Mouse (Mus musculus) liver, embryonic 14.5 days (tissue): ENCODE measurements at regions not wholly inside any gene's neighbourhood (a gene's known extent, or its start where the extent isn't known, plus 50 kb on each side); places are given as distances from the start of the nearest gene placed in this dataset.

Experiments
- ATAC-seq: fragments of 200-750 bp; cut with Nextera tagmentation; 2 replicates; pipeline ENCODE4 v1.8.0; 2017; ENCODE audit warnings: moderate number of reproducible peaks, mild to moderate bottlenecking, moderate library complexity; ENCODE audit not compliant: insufficient read depth
- DNase-seq, 3 experiments: peaks; one replicate each; pipeline ENCODE4 v3.0.0-alpha.2; 2012 to 2013; ENCODE audit warnings: low read depth in 3 of 3, low spot score in 3 of 3
- H3K27ac ChIP-seq: fragments of 300-500 bp; sonication (generic); 2 replicates; pipeline ENCODE4 v1.5.1; 2014; ENCODE audit warnings: moderate library complexity, mild to moderate bottlenecking, control low read depth, inconsistent platforms
- H3K27me3 ChIP-seq: fragments of 300-500 bp; sonication (generic); 2 replicates; pipeline ENCODE4 v1.6.1; 2014; ENCODE audit warnings: mild to moderate bottlenecking, low read length, moderate library complexity; ENCODE audit not compliant: control insufficient read depth, insufficient read depth
- H3K36me3 ChIP-seq: fragments of 300-500 bp; sonication (generic); replicated peaks from 2 replicates; pipeline ENCODE4 v1.6.1; 2014; ENCODE audit warnings: low read depth; ENCODE audit not compliant: control insufficient read depth, insufficient read depth
- H3K4me1 ChIP-seq, 2 experiments: fragments of 200-500 bp in 1 of 2; fragments of 300-500 bp in 1 of 2; sonication (generic) in 1 of 2; replicated peaks; 2 replicates each; pipeline ENCODE4 v1.6.1; 2012 to 2014; ENCODE audit warnings: antibody characterized with exemption in 1 of 2, inconsistent platforms in 1 of 2, low read length in 1 of 2; ENCODE audit not compliant: control insufficient read depth in 2 of 2, insufficient read depth in 2 of 2
- H3K4me2 ChIP-seq: fragments of 300-500 bp; sonication (generic); 2 replicates; pipeline ENCODE4 v1.6.1; 2014; ENCODE audit warnings: low read depth, mild to moderate bottlenecking, control low read depth, moderate library complexity
- H3K4me3 ChIP-seq, 2 experiments: fragments of 200-500 bp in 1 of 2; fragments of 300-500 bp in 1 of 2; sonication (generic) in 1 of 2; 2 replicates each; pipeline ENCODE4 v1.5.1; 2012 to 2014; ENCODE audit warnings: low read depth in 2 of 2, low read length in 2 of 2, mild to moderate bottlenecking in 2 of 2, control low read depth in 1 of 2, inconsistent platforms in 1 of 2, moderate library complexity in 1 of 2; ENCODE audit not compliant: insufficient read depth in 1 of 2
- H3K9ac ChIP-seq: fragments of 300-500 bp; sonication (generic); replicated peaks from 2 replicates; pipeline ENCODE4 v1.6.1; 2014; ENCODE audit warnings: mild to moderate bottlenecking, control low read depth, moderate library complexity
- H3K9me3 ChIP-seq: fragments of 300-500 bp; sonication (generic); 2 replicates; pipeline ENCODE4 v1.6.1; 2016; ENCODE audit warnings: low read length, mixed read lengths; ENCODE audit not compliant: control insufficient read depth
- CTCF ChIP-seq: IDR thresholded peaks from 2 replicates; pipeline ENCODE4 v1.5.1; 2016; ENCODE audit warnings: antibody characterized with exemption, low read depth, control low read depth
- EP300 ChIP-seq: IDR thresholded peaks from 2 replicates; pipeline ENCODE4 v1.6.1; 2016; ENCODE audit warnings: antibody characterized with exemption, low read depth
- WGBS: fragments of 180-500 bp; shearing (Covaris S2); extraction: QIAGEN DNeasy Blood & Tissue Kit; methylation state at CpG from one replicate; pipeline ENCODE4 v1.1.7; 2014; ENCODE audit not compliant: insufficient replicate concordance; 5-methylcytosine and 5-hydroxymethylcytosine counted together

GRCm38 (mm10) chr16:72152920-72153319, 155.2 kb upstream of the Robo1 start:
- no peak overlapping the region for H3K4me3 ChIP-seq
- H3K9me3 ChIP-seq = no peaks in the 10 kb centered on the region
- no peak for DNase-seq
- H3K9ac ChIP-seq = no peak overlapping the region
- 59% methylated on average over 2 of the region's 2 CpGs for WGBS
- TF ChIP-seq EP300 (no peak), CTCF (no peak)
- no peak overlapping the region for H3K4me2 ChIP-seq
- no peak for ATAC-seq
- H3K27ac ChIP-seq = no peak overlapping the region
- no peaks in the 10 kb centered on the region for H3K36me3 ChIP-seq
- H3K27me3 ChIP-seq = no peaks in the 10 kb centered on the region
- no peaks in the 10 kb centered on the region for H3K4me1 ChIP-seq

DNA sequence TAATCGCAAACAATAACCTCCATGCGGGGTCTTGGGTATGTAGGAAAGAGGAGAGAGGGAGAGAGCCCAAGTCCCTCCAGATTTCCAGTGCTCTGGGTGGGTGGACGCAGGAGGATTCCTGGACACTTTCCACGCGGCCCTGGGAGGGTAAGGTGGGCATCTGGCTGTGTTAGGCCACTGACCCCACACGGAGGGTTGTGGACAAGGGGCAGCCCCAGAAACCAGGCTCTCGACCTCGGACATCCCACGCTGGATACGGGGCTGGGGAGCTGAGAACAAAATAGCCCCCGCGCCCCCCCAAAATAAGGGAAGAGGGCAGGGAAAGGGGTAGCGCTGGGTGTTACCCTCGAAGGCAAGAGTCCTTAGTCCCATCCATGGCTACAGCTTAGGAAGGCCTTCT, 150.2 kb upstream of the Robo1 start:
- no peak overlapping the region for H3K27ac ChIP-seq
- H3K4me3 ChIP-seq = no peak overlapping the region
- H3K9me3 ChIP-seq = no peaks in the 10 kb centered on the region
- 81% methylated on average over 14 of the region's 14 CpGs for WGBS
- H3K4me2 ChIP-seq = no peak overlapping the region
- DNase-seq = no peak
- H3K4me1 ChIP-seq = no peaks in the 10 kb centered on the region
- no peaks in the 10 kb centered on the region for H3K36me3 ChIP-seq
- ATAC-seq = no peak
- no peaks in the 10 kb centered on the region for H3K27me3 ChIP-seq
- TF ChIP-seq EP300 (no peak), CTCF (no peak)
- no peak overlapping the region for H3K9ac ChIP-seq

GRCm38 (mm10) chr16:72159411-72159810, 148.7 kb upstream of the Robo1 start:
- no peak for DNase-seq
- no peak overlapping the region for H3K9ac ChIP-seq
- TF ChIP-seq CTCF (no peak), EP300 (no peak)
- H3K4me2 ChIP-seq = no peak overlapping the region
- H3K27me3 ChIP-seq = no peaks in the 10 kb centered on the region
- H3K4me1 ChIP-seq = no peaks in the 10 kb centered on the region
- H3K36me3 ChIP-seq = no peaks in the 10 kb centered on the region
- WGBS = 66% methylated on average over 4 of the region's 4 CpGs
- ATAC-seq = no peak
- H3K27ac ChIP-seq = no peak overlapping the region
- no peak overlapping the region for H3K4me3 ChIP-seq
- no peaks in the 10 kb centered on the region for H3K9me3 ChIP-seq

DNA sequence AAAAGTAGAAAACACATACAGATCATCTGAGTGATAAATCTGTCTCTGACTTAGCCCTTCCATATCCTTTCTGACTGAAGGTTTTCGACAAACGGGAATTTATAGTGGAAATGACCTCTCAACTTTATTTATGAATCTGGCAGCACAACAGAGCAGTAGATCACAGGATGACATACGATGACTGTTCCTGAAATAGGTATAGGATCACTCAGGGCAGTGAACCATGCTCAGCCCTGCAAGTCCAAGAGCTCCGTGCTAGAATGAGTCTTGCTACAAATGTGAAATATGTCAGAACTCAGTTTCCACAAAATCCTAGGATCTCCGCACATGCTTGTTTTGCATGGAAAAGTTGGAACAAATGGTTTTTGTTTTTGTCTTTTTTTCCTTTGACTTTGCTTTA, 132.4 kb upstream of the Robo1 start:
- TF ChIP-seq CTCF (no peak), EP300 (no peak)
- Histone ChIP-seq H3K9ac (no peak overlapping the region), H3K4me1 (no peaks in the 10 kb centered on the region), H3K4me2 (no peak overlapping the region), H3K27me3 (no peaks in the 10 kb centered on the region), H3K36me3 (no peaks in the 10 kb centered on the region), H3K9me3 (no peaks in the 10 kb centered on the region), H3K4me3 (no peak overlapping the region), H3K27ac (no peak overlapping the region)
- ATAC-seq (no peak), DNase-seq (no peak)
- WGBS = 59% methylated on average over 5 of the region's 5 CpGs

DNA sequence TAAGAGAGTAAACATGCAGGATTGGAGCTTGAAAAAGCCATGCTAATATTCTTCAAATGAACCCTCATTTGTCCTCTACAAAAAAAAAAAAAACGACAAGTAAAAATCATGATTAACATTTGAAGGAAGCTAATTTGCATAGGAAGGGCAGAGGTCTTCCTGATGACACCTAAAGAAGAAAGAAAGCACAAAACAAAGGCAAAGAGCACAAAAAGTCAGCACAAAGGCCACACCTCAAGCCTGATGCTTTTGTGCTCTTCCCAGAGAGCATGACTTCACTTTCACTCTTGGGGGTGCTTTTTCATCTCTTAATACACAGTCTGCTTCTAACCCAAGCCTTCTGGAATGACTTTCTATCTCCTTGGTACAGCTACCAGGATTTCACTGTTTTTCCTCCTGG, 113.8 kb upstream of the Robo1 start:
- no peak overlapping the region for H3K4me2 ChIP-seq
- DNase-seq = no peak
- H3K36me3 ChIP-seq = no peaks in the 10 kb centered on the region
- H3K4me3 ChIP-seq = no peak overlapping the region
- H3K27ac ChIP-seq = no peak overlapping the region
- no peaks in the 10 kb centered on the region for H3K27me3 ChIP-seq
- WGBS = 9% methylated on average over 1 of the region's 1 CpGs
- no peaks in the 10 kb centered on the region for H3K9me3 ChIP-seq
- no peak overlapping the region for H3K9ac ChIP-seq
- TF ChIP-seq CTCF (no peak), EP300 (no peak)
- no peaks in the 10 kb centered on the region for H3K4me1 ChIP-seq
- no peak for ATAC-seq
